Mouse (Mus musculus): ENCODE results near the gene Pknox1. TPM values are rescaled to one million over a fixed set of nuclear protein-coding genes. Genes with fewer than 3 reads are reported as not detected.

Pknox1 gene
- total RNA-seq, 2 experiments from 2014 or later: 14.3 to 16.2 TPM

- peak within 1 kb of the TSS; percentile 78 for H3K27ac ChIP-seq
Measured at GRCm38 (mm10) chr17:31636942-31637811, 72.6 kb downstream of the Pknox1 start, which contains the start of gene Cbs. Gene Cbs, minus strand, starts transcription at chr17:31637238.

GRCm38 (mm10) chr17:31637866-31638570 lies 73.5 kb downstream of the Pknox1 start:
- H3K27ac ChIP-seq: peak overlapping the region; percentile 78
- no peak overlapping the region for H3K4me3 ChIP-seq
- TF ChIP-seq CTCF (IDR thresholded peaks at IDR 0.05): no peak
- DNase-seq (ENCODE audit: extremely low spot score in 1 of 2, low spot score in 2 of 2): peak; percentile 42 to 61
- intact Hi-C loops (cut with DNase I): no loop called here

More at GRCm38 (mm10) chr17:31636942-31637811, 72.6 kb downstream of the Pknox1 start, which contains the start of gene Cbs:
- peak; percentile 66 to 75 for DNase-seq (ENCODE audit: extremely low spot score in 1 of 2, low spot score in 2 of 2)
- H3K4me3 ChIP-seq: peak within 1 kb of the TSS; percentile 47
- no peak for TF ChIP-seq CTCF (IDR thresholded peaks at IDR 0.05)
- intact Hi-C loops (cut with DNase I): no loop called here

GRCm38 (mm10) chr17:31639651-31640050 lies 75.1 kb downstream of the Pknox1 start:
- no peak overlapping the region for H3K4me3 ChIP-seq
- intact Hi-C loops (cut with DNase I): no loop called here
- TF ChIP-seq CTCF (IDR thresholded peaks at IDR 0.05): no peak
- peak in 1 of 2 experiments; percentile 20 for DNase-seq (ENCODE audit: extremely low spot score in 1 of 2, low spot score in 2 of 2)
- H3K27ac ChIP-seq: no peak overlapping the region; the same call in 1 of the 2 replicates

- Histone ChIP-seq H3K4me3 (no peak overlapping the region), H3K27ac (no peak overlapping the region)
- TF ChIP-seq CTCF (IDR thresholded peaks at IDR 0.05): no peak
- DNase-seq (ENCODE audit: extremely low spot score in 1 of 2, low spot score in 2 of 2): no peak
- intact Hi-C loops (cut with DNase I): no loop called here
Measured at GRCm38 (mm10) chr17:31642331-31642730, 77.8 kb downstream of the Pknox1 start.

GRCm38 (mm10) chr17:31642913-31643312 lies 78.4 kb downstream of the Pknox1 start:
- TF ChIP-seq CTCF (IDR thresholded peaks at IDR 0.05): no peak
- no peak overlapping the region for H3K27ac ChIP-seq
- no peak for DNase-seq (ENCODE audit: extremely low spot score in 1 of 2, low spot score in 2 of 2)
- no peak overlapping the region for H3K4me3 ChIP-seq
- intact Hi-C loops (cut with DNase I): no loop called here

GRCm38 (mm10) chr17:31646199-31647002 lies 81.9 kb downstream of the Pknox1 start:
- no peak for DNase-seq (ENCODE audit: extremely low spot score in 1 of 2, low spot score in 2 of 2)
- H3K27ac ChIP-seq: no peak overlapping the region
- TF ChIP-seq CTCF (IDR thresholded peaks at IDR 0.05): no peak
- intact Hi-C loops (cut with DNase I): no loop called here
- H3K4me3 ChIP-seq: no peak overlapping the region

GRCm38 (mm10) chr17:31652152-31652551 lies 87.6 kb downstream of the Pknox1 start:
- H3K27ac ChIP-seq: no peak overlapping the region
- no peak overlapping the region for H3K4me3 ChIP-seq
- intact Hi-C loops (cut with DNase I): no loop called here
- TF ChIP-seq CTCF (IDR thresholded peaks at IDR 0.05): no peak
- no peak for DNase-seq (ENCODE audit: extremely low spot score in 1 of 2, low spot score in 2 of 2)

GRCm38 (mm10) chr17:31653277-31653676 lies 88.7 kb downstream of the Pknox1 start:
- TF ChIP-seq CTCF (IDR thresholded peaks at IDR 0.05): no peak
- no peak overlapping the region for H3K4me3 ChIP-seq
- intact Hi-C loops (cut with DNase I): no loop called here
- H3K27ac ChIP-seq: no peak overlapping the region
- DNase-seq (ENCODE audit: extremely low spot score in 1 of 2, low spot score in 2 of 2): no peak

- DNase-seq (ENCODE audit: extremely low spot score in 1 of 2, low spot score in 2 of 2): no peak
- TF ChIP-seq CTCF (IDR thresholded peaks at IDR 0.05): no peak; the same call in 1 of the 2 replicates
- Histone ChIP-seq H3K27ac (no peak overlapping the region), H3K4me3 (no peak overlapping the region)
- intact Hi-C loops (cut with DNase I): no loop called here
Measured at GRCm38 (mm10) chr17:31655366-31655765, 90.8 kb downstream of the Pknox1 start.

- TF ChIP-seq CTCF (IDR thresholded peaks at IDR 0.05): no peak
- intact Hi-C loops (cut with DNase I): no loop called here
- H3K4me3 ChIP-seq: no peak overlapping the region
- no peak for DNase-seq (ENCODE audit: extremely low spot score in 1 of 2, low spot score in 2 of 2)
- no peak overlapping the region for H3K27ac ChIP-seq
Measured at GRCm38 (mm10) chr17:31656682-31657081, 92.1 kb downstream of the Pknox1 start.

Small RNA genes within 50 kb of the gene (microRNA-seq; reads per million reads assigned to microRNA genes)
- gene Gm24970: 0 to 0.72 reads per million in 2 experiments

Other genes starting within 250 kb of the Pknox1 start
- 10 to 100 TPM; 23.7 to 25.0 TPM for gene Pde9a, start 178.5 kb upstream of the Pknox1 start, total RNA-seq (2021)
- gene Wdr4, start 44.8 kb upstream of the Pknox1 start, total RNA-seq (2021): 10 to 100 TPM; 26.4 to 27.7 TPM
- 100 to 1,000 TPM; 222 to 229 TPM for gene Ndufv3, start 44.6 kb upstream of the Pknox1 start, total RNA-seq (2021)
- 10 to 100 TPM; 46.7 to 51.6 TPM for gene Cbs, start 72.5 kb downstream of the Pknox1 start, total RNA-seq (2021)
- gene U2af1, start 94.2 kb downstream of the Pknox1 start, total RNA-seq (2021): 100 to 1,000 TPM; 117 to 119 TPM
- gene Cryaa, start 113.1 kb downstream of the Pknox1 start, total RNA-seq (2021): not detected

Measured in left cerebral cortex, adult 2 months (tissue).